ENCODE assay signal across 17 mouse cellular contexts in genomic region chr3:34860877-34861649, GRCm38 (mm10).
A peak's percentile ranks its signal among the peaks of the same experiment; 100 is the strongest.
DNase-seq lines count a peak whose midpoint lies in the region; ATAC-seq and TF ChIP-seq lines count a peak whose summit lies in the region.
"Had no signal": no experiment of that assay in that cellular context is flagged by ENCODE, and none has a peak within 500 bp of the region (broad histone marks: within the 10 kb centered on the region; RNA-seq: fewer than 3 reads in every experiment).

No protein-coding gene starts in this region.

- ATAC-seq in kidney, postnatal 0 days (replicated peaks; ENCODE audit: low FRiP score, low read depth), result 0 out of 2 replicates have a peak, but pooled peaks have one; percentile 36
- ATAC-seq: forebrain, postnatal 0 days had no signal

- no peak overlapping the region for H3K9ac ChIP-seq in kidney, postnatal 0 days (ENCODE audit: low read depth, low read length)
- H3K9ac ChIP-seq: embryonic facial prominence, embryonic 12.5 days; forebrain, postnatal 0 days; liver, embryonic 15.5 days; neural tube, embryonic 12.5 days had no signal

- H3K4me3 ChIP-seq in kidney, postnatal 0 days (replicated peaks; ENCODE audit: low read depth, low read length), result no peak overlapping the region
- no peak overlapping the region for H3K4me3 ChIP-seq in hindbrain, embryonic 10.5 days
- H3K4me3 ChIP-seq in midbrain, embryonic 10.5 days, result no peak overlapping the region
- H3K4me3 ChIP-seq in lung, adult 2 months (replicated peaks; ENCODE audit: extremely low read depth, low read depth, low read length), result no peak overlapping the region
- H3K4me3 ChIP-seq: embryonic facial prominence, embryonic 12.5 days; liver, embryonic 15.5 days; neural tube, embryonic 12.5 days had no signal

- H3K36me3 ChIP-seq in kidney, postnatal 0 days (ENCODE audit: insufficient read depth, low read length), result no peaks in the 10 kb centered on the region
- no peaks in the 10 kb centered on the region for H3K36me3 ChIP-seq in hindbrain, embryonic 10.5 days
- no peaks in the 10 kb centered on the region for H3K36me3 ChIP-seq in midbrain, embryonic 10.5 days
- H3K36me3 ChIP-seq: embryonic facial prominence, embryonic 12.5 days; liver, embryonic 15.5 days; neural tube, embryonic 12.5 days had no signal

- H3K9me3 ChIP-seq in kidney, postnatal 0 days (replicated peaks; ENCODE audit: low read length), result no peaks in the 10 kb centered on the region
- no peaks in the 10 kb centered on the region for H3K9me3 ChIP-seq in hindbrain, embryonic 10.5 days
- H3K9me3 ChIP-seq in midbrain, embryonic 10.5 days (replicated peaks), result no peaks in the 10 kb centered on the region
- H3K9me3 ChIP-seq: embryonic facial prominence, embryonic 12.5 days; liver, embryonic 15.5 days; neural tube, embryonic 12.5 days had no signal

- peak; percentile 53 for DNase-seq in kidney, postnatal 0 days (ENCODE audit: low spot score)
- no peak for DNase-seq in kidney, adult 8-10 months
- peak; percentile 26 for DNase-seq in hindbrain, embryonic 10.5 days (ENCODE audit: low spot score)
- DNase-seq in midbrain, embryonic 10.5 days (ENCODE audit: low spot score), result no peak
- DNase-seq in retina, postnatal 1 day, result peak; percentile 77
- DNase-seq in kidney, adult 9 months, result no peak
- no peak for DNase-seq in lung, adult 2 months
- no peak for DNase-seq in urinary bladder, postnatal 36 days (ENCODE audit: low spot score in 2 of 2)
- DNase-seq: cerebellum, adult 18-20 months; forebrain, postnatal 0 days; gastrocnemius, postnatal 10 days; kidney, adult 2 months; left cerebral cortex, postnatal 4 days had no signal

- H3K27me3 ChIP-seq in kidney, postnatal 0 days (ENCODE audit: insufficient read depth, low read length), result no peaks in the 10 kb centered on the region
- H3K27me3 ChIP-seq in hindbrain, embryonic 10.5 days (ENCODE audit: insufficient read depth, poor library complexity, severe bottlenecking), result no peaks in the 10 kb centered on the region
- no peaks in the 10 kb centered on the region for H3K27me3 ChIP-seq in midbrain, embryonic 10.5 days (ENCODE audit: low read depth, poor library complexity, severe bottlenecking)
- H3K27me3 ChIP-seq: embryonic facial prominence, embryonic 12.5 days; liver, embryonic 15.5 days; neural tube, embryonic 12.5 days had no signal

- H3K4me1 ChIP-seq in kidney, postnatal 0 days (replicated peaks; ENCODE audit: insufficient read depth, low read length), result no peaks in the 10 kb centered on the region
- peaks cover 20% of the 10 kb centered on the region; the same call in 1 of the 2 replicates for H3K4me1 ChIP-seq in hindbrain, embryonic 10.5 days (replicated peaks)
- peaks cover 8% of the 10 kb centered on the region; the same call in 1 of the 2 replicates for H3K4me1 ChIP-seq in midbrain, embryonic 10.5 days
- no peaks in the 10 kb centered on the region for H3K4me1 ChIP-seq in lung, adult 2 months (ENCODE audit: control insufficient read depth, insufficient read depth, low read length)
- H3K4me1 ChIP-seq: embryonic facial prominence, embryonic 12.5 days; liver, embryonic 15.5 days; neural tube, embryonic 12.5 days had no signal

- H3K27ac ChIP-seq in kidney, postnatal 0 days, result no peak overlapping the region
- peak overlapping the region; percentile 62 for H3K27ac ChIP-seq in hindbrain, embryonic 10.5 days
- peak overlapping the region; percentile 60 for H3K27ac ChIP-seq in midbrain, embryonic 10.5 days (replicated peaks)
- H3K27ac ChIP-seq: embryonic facial prominence, embryonic 12.5 days; liver, embryonic 15.5 days; macrophage; neural tube, embryonic 12.5 days had no signal

- TF ChIP-seq POLR2A in lung, adult 2 months (IDR thresholded peaks at IDR 0.05; ENCODE audit: borderline replicate concordance, extremely low read depth, low read depth, low read length), result no peak

- no peak overlapping the region for H3K4me2 ChIP-seq in kidney, postnatal 0 days (ENCODE audit: low read length)
- H3K4me2 ChIP-seq: embryonic facial prominence, embryonic 12.5 days; liver, embryonic 15.5 days; neural tube, embryonic 12.5 days had no signal

- WGBS in kidney, postnatal 0 days, result 64% methylated on average over 16 of the region's 16 CpGs
- 74% methylated on average over 16 of the region's 16 CpGs for WGBS in hindbrain, embryonic 10.5 days
- 83% methylated on average over 16 of the region's 16 CpGs for WGBS in midbrain, embryonic 10.5 days
- WGBS in lung, adult 2 months, result 65% methylated on average over 16 of the region's 16 CpGs

- no peak for TF ChIP-seq CTCF in kidney, postnatal 0 days (IDR thresholded peaks at IDR 0.05; ENCODE audit: low read depth)
- no peak for TF ChIP-seq CTCF in lung, adult 2 months (IDR thresholded peaks at IDR 0.05; ENCODE audit: insufficient read depth, low read length)

Comparison
In these comparisons a context has a peak if more than half of its experiments do, and no peak if none do; other contexts are left out.
1. DNase-seq: peak in kidney, postnatal 0 days (single experiment), hindbrain, embryonic 10.5 days (single experiment) and retina, postnatal 1 day (single experiment); none in kidney, adult 8-10 months (0 of 2), midbrain, embryonic 10.5 days (single experiment), kidney, adult 9 months (single experiment), lung, adult 2 months (single experiment) and urinary bladder, postnatal 36 days (0 of 2).